Mouse (Mus musculus): ENCODE results near the gene Ppp1r15a. TPM values are rescaled to one million over a fixed set of nuclear protein-coding genes. Genes with fewer than 3 reads are reported as not detected.

The Ppp1r15a gene
- total and polyA plus RNA-seq, 2 experiments from 2014 or later, result 23.8 to 23.9 TPM

GRCm38 (mm10) chr7:45560241-45560640 lies 34.2 kb upstream of the Ppp1r15a start:
- Histone ChIP-seq H3K4me1 (ENCODE audit: insufficient read depth) (no peaks in the 10 kb centered on the region), H3K27ac (ENCODE audit: low read depth, low read length) (no peak overlapping the region), H3K36me3 (ENCODE audit: insufficient read depth) (no peaks in the 10 kb centered on the region), H3K9me3 (ENCODE audit: low read length) (no peaks in the 10 kb centered on the region), H3K4me2 (ENCODE audit: low read depth) (no peak overlapping the region), H3K4me3 (ENCODE audit: low read depth, low read length) (no peak overlapping the region), H3K27me3 (ENCODE audit: insufficient read depth, low read length) (no peaks in the 10 kb centered on the region), H3K9ac (no peak overlapping the region)
- no peak for DNase-seq
- no peak for ATAC-seq
- WGBS, result 88% methylated on average over 7 of the region's 7 CpGs
- no peak for TF ChIP-seq CTCF (IDR thresholded peaks at IDR 0.05; ENCODE audit: low read depth)

- TF ChIP-seq CTCF (IDR thresholded peaks at IDR 0.05; ENCODE audit: low read depth), result no peak
- no peak overlapping the region for H3K9ac ChIP-seq
- H3K9me3 ChIP-seq (ENCODE audit: low read length), result no peaks in the 10 kb centered on the region
- DNase-seq, result no peak
- no peaks in the 10 kb centered on the region for H3K4me1 ChIP-seq (ENCODE audit: insufficient read depth)
- H3K4me2 ChIP-seq (ENCODE audit: low read depth), result no peak overlapping the region
- ATAC-seq, result no peak
- WGBS, result 60% methylated on average over 6 of the region's 6 CpGs
- H3K27me3 ChIP-seq (ENCODE audit: insufficient read depth, low read length), result no peaks in the 10 kb centered on the region
- H3K4me3 ChIP-seq (ENCODE audit: low read depth, low read length), result no peak overlapping the region
- no peaks in the 10 kb centered on the region for H3K36me3 ChIP-seq (ENCODE audit: insufficient read depth)
- H3K27ac ChIP-seq (ENCODE audit: low read depth, low read length), result no peak overlapping the region
Observed at GRCm38 (mm10) chr7:45558907-45559306, 32.8 kb upstream of the Ppp1r15a start.

- Histone ChIP-seq H3K9me3 (ENCODE audit: low read length) (no peaks in the 10 kb centered on the region), H3K4me1 (ENCODE audit: insufficient read depth) (no peaks in the 10 kb centered on the region), H3K27ac (ENCODE audit: low read depth, low read length) (no peak overlapping the region), H3K9ac (no peak overlapping the region), H3K27me3 (ENCODE audit: insufficient read depth, low read length) (no peaks in the 10 kb centered on the region), H3K4me2 (ENCODE audit: low read depth) (no peak overlapping the region), H3K4me3 (ENCODE audit: low read depth, low read length) (no peak overlapping the region), H3K36me3 (ENCODE audit: insufficient read depth) (no peaks in the 10 kb centered on the region)
- ATAC-seq (no peak), DNase-seq (peak; percentile 59)
- peak; percentile 73 for TF ChIP-seq CTCF (IDR thresholded peaks at IDR 0.05; ENCODE audit: low read depth)
- 20% methylated on average over 8 of the region's 8 CpGs for WGBS
Observed at GRCm38 (mm10) chr7:45555787-45556186, 29.7 kb upstream of the Ppp1r15a start.

GRCm38 (mm10) chr7:45554744-45555143 lies 28.7 kb upstream of the Ppp1r15a start, which contains the start of gene Hsd17b14:
TSS of gene Hsd17b14 (plus strand) at chr7:45554893.
- 40% methylated on average over 8 of the region's 8 CpGs for WGBS
- H3K4me2 ChIP-seq (ENCODE audit: low read depth), result no peak within 1 kb of the TSS
- no peaks in the 10 kb centered on the region for H3K9me3 ChIP-seq (ENCODE audit: low read length)
- no peaks in the 10 kb centered on the region for H3K36me3 ChIP-seq (ENCODE audit: insufficient read depth)
- no peak within 1 kb of the TSS for H3K27ac ChIP-seq (ENCODE audit: low read depth, low read length)
- H3K9ac ChIP-seq, result no peak within 1 kb of the TSS
- no peaks in the 10 kb centered on the region for H3K4me1 ChIP-seq (ENCODE audit: insufficient read depth)
- H3K4me3 ChIP-seq (ENCODE audit: low read depth, low read length), result no peak within 1 kb of the TSS
- no peaks in the 10 kb centered on the region for H3K27me3 ChIP-seq (ENCODE audit: insufficient read depth, low read length)
- DNase-seq (no peak), ATAC-seq (no peak)
- no peak for TF ChIP-seq CTCF (IDR thresholded peaks at IDR 0.05; ENCODE audit: low read depth)

- DNase-seq, result no peak
- no peaks in the 10 kb centered on the region for H3K4me1 ChIP-seq (ENCODE audit: insufficient read depth)
- H3K9me3 ChIP-seq (ENCODE audit: low read length), result no peaks in the 10 kb centered on the region
- no peak for ATAC-seq
- TF ChIP-seq CTCF (IDR thresholded peaks at IDR 0.05; ENCODE audit: low read depth), result no peak
- H3K27me3 ChIP-seq (ENCODE audit: insufficient read depth, low read length), result no peaks in the 10 kb centered on the region
- no peak overlapping the region for H3K4me3 ChIP-seq (ENCODE audit: low read depth, low read length)
- WGBS, result 93% methylated on average over 2 of the region's 2 CpGs
- no peak overlapping the region for H3K27ac ChIP-seq (ENCODE audit: low read depth, low read length)
- no peaks in the 10 kb centered on the region for H3K36me3 ChIP-seq (ENCODE audit: insufficient read depth)
- no peak overlapping the region for H3K4me2 ChIP-seq (ENCODE audit: low read depth)
- no peak overlapping the region for H3K9ac ChIP-seq
Observed at GRCm38 (mm10) chr7:45553990-45554389, 27.9 kb upstream of the Ppp1r15a start.

GRCm38 (mm10) chr7:45553519-45553918 lies 27.5 kb upstream of the Ppp1r15a start:
- 69% methylated on average over 8 of the region's 8 CpGs for WGBS
- H3K4me2 ChIP-seq (ENCODE audit: low read depth), result no peak overlapping the region
- no peak overlapping the region for H3K4me3 ChIP-seq (ENCODE audit: low read depth, low read length)
- TF ChIP-seq CTCF (IDR thresholded peaks at IDR 0.05; ENCODE audit: low read depth), result no peak
- ATAC-seq (no peak), DNase-seq (no peak)
- H3K9ac ChIP-seq, result no peak overlapping the region
- no peaks in the 10 kb centered on the region for H3K27me3 ChIP-seq (ENCODE audit: insufficient read depth, low read length)
- no peaks in the 10 kb centered on the region for H3K9me3 ChIP-seq (ENCODE audit: low read length)
- no peaks in the 10 kb centered on the region for H3K4me1 ChIP-seq (ENCODE audit: insufficient read depth)
- H3K36me3 ChIP-seq (ENCODE audit: insufficient read depth), result no peaks in the 10 kb centered on the region
- no peak overlapping the region for H3K27ac ChIP-seq (ENCODE audit: low read depth, low read length)

GRCm38 (mm10) chr7:45551512-45551883 lies 25.4 kb upstream of the Ppp1r15a start:
- Histone ChIP-seq H3K9me3 (ENCODE audit: low read length) (no peaks in the 10 kb centered on the region), H3K4me3 (ENCODE audit: low read depth, low read length) (no peak overlapping the region), H3K4me1 (ENCODE audit: insufficient read depth) (no peaks in the 10 kb centered on the region), H3K27me3 (ENCODE audit: insufficient read depth, low read length) (no peaks in the 10 kb centered on the region), H3K4me2 (ENCODE audit: low read depth) (no peak overlapping the region), H3K9ac (no peak overlapping the region), H3K27ac (ENCODE audit: low read depth, low read length) (no peak overlapping the region), H3K36me3 (ENCODE audit: insufficient read depth) (no peaks in the 10 kb centered on the region)
- DNase-seq (no peak), ATAC-seq (no peak)
- 83% methylated on average over 8 of the region's 8 CpGs for WGBS
- TF ChIP-seq CTCF (IDR thresholded peaks at IDR 0.05; ENCODE audit: low read depth), result no peak
